Mouse (Mus musculus): Measurements from ENCODE around the gene Agtrap. TPM values are rescaled to one million over a fixed set of nuclear protein-coding genes. Genes with fewer than 3 reads are reported as not detected.

Agtrap gene
- total and polyA plus RNA-seq, 2 experiments from 2014 or later = 6.6 to 8.6 TPM

DNA sequence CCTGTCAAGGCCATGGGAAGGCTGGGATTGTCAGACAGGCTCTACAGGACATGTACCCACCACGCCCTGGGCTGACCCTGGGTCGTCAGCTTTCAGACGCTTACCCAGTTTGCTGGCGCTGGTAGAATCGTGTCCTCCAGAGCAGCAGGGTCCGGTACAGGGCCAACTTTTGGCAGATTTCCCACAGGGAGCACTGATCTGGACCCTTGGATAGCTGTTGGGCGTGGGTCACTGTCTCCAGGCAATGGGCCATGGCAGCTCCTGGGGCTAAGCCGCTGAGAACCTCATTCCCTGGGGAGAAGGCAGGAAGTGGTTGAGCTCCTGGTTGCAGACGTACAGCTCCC, 21.5 kb downstream of the Agtrap start:
- Histone ChIP-seq H3K27ac (ENCODE audit: low read depth, low read length) (no peak overlapping the region), H3K27me3 (ENCODE audit: insufficient read depth, low read length) (no peaks in the 10 kb centered on the region), H3K9ac (replicated peaks; ENCODE audit: low read length, poor library complexity, severe bottlenecking) (no peak overlapping the region), H3K4me3 (ENCODE audit: low read depth, low read length) (no peak overlapping the region), H3K9me3 (ENCODE audit: low read length) (no peaks in the 10 kb centered on the region), H3K4me1 (ENCODE audit: insufficient read depth, low read length) (no peaks in the 10 kb centered on the region), H3K36me3 (ENCODE audit: insufficient read depth, low read length) (no peaks in the 10 kb centered on the region), H3K4me2 (ENCODE audit: low read depth, low read length, poor library complexity, severe bottlenecking) (no peak overlapping the region)
- no peak for DNase-seq (ENCODE audit: low spot score)
- no peak for TF ChIP-seq CTCF (IDR thresholded peaks at IDR 0.05)
- WGBS = 37% methylated on average over 9 of the region's 9 CpGs
- no peak for ATAC-seq (ENCODE audit: low FRiP score)

DNA sequence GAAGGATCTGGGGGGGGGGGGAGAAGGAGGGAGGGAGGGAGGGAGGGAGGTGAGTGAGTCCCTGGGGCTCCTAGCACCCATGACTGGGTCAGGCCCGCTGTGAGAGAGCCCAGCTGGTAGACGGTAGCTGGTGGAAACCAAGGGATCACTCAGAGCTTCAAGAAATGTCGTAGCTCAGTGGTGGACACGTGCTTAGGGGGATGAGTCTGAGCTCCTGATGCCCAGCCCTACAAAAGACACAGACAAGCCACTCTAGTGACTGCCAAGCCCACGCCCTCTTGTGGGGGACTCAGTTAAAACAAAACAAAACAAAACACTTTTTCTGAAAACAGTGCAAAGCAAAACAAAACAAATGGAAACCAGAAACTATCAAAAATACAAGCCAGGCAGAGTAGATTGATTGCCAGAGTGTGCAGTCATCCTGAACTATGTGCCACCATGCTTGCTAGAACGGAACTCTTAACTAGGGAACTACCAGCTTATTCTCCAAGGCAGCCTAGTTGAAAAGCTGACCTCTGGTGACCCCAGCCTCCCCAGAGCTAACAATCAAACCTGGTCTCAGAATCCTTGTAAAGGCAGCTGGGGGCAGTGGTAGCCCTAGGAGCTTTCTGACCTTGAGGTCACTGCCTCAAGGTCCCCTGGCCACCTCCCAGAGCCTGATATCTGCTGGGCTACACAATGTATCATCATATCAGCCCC, 22.0 kb downstream of the Agtrap start:
- Histone ChIP-seq H3K4me3 (ENCODE audit: low read depth, low read length) (no peak overlapping the region), H3K27ac (ENCODE audit: low read depth, low read length) (no peak overlapping the region), H3K9ac (replicated peaks; ENCODE audit: low read length, poor library complexity, severe bottlenecking) (no peak overlapping the region), H3K9me3 (ENCODE audit: low read length) (no peaks in the 10 kb centered on the region), H3K4me2 (ENCODE audit: low read depth, low read length, poor library complexity, severe bottlenecking) (no peak overlapping the region), H3K4me1 (ENCODE audit: insufficient read depth, low read length) (no peaks in the 10 kb centered on the region), H3K27me3 (ENCODE audit: insufficient read depth, low read length) (no peaks in the 10 kb centered on the region), H3K36me3 (ENCODE audit: insufficient read depth, low read length) (no peaks in the 10 kb centered on the region)
- ATAC-seq (ENCODE audit: low FRiP score) = no peak
- WGBS = 31% methylated on average over 6 of the region's 6 CpGs
- no peak; the same call in 1 of the 2 replicates for TF ChIP-seq CTCF (IDR thresholded peaks at IDR 0.05)
- peak; percentile 33 for DNase-seq (ENCODE audit: low spot score)

DNA sequence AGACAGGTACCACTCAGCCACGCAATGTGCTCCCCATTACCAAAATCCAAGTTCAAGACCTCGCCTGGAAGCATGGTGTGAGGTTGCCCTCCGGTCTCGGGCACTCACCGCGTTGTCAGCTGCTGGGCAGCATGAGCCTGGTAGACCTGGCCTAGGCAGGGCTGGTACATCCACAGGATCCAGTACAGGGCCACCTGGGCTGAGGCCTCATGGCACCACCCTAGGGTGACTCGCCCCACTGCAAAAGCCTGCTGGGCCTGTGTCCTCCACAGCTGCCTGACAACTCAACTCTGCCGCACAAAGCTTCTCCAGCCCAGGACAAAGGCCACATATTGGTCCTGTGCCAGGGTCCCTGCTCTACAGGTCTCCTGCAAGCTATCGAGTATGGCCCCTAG, 26.7 kb downstream of the Agtrap start:
- ATAC-seq (ENCODE audit: low FRiP score) (no peak), DNase-seq (ENCODE audit: low spot score) (no peak)
- no peak overlapping the region for H3K4me3 ChIP-seq (ENCODE audit: low read depth, low read length)
- H3K36me3 ChIP-seq (ENCODE audit: insufficient read depth, low read length) = peaks cover 23% of the 10 kb centered on the region
- TF ChIP-seq CTCF (IDR thresholded peaks at IDR 0.05) = no peak
- no peak overlapping the region for H3K4me2 ChIP-seq (ENCODE audit: low read depth, low read length, poor library complexity, severe bottlenecking)
- no peaks in the 10 kb centered on the region for H3K4me1 ChIP-seq (ENCODE audit: insufficient read depth, low read length)
- no peak overlapping the region for H3K9ac ChIP-seq (replicated peaks; ENCODE audit: low read length, poor library complexity, severe bottlenecking)
- H3K27me3 ChIP-seq (ENCODE audit: insufficient read depth, low read length) = no peaks in the 10 kb centered on the region
- H3K9me3 ChIP-seq (ENCODE audit: low read length) = no peaks in the 10 kb centered on the region
- H3K27ac ChIP-seq (ENCODE audit: low read depth, low read length) = no peak overlapping the region
- WGBS = 87% methylated on average over 9 of the region's 9 CpGs

DNA sequence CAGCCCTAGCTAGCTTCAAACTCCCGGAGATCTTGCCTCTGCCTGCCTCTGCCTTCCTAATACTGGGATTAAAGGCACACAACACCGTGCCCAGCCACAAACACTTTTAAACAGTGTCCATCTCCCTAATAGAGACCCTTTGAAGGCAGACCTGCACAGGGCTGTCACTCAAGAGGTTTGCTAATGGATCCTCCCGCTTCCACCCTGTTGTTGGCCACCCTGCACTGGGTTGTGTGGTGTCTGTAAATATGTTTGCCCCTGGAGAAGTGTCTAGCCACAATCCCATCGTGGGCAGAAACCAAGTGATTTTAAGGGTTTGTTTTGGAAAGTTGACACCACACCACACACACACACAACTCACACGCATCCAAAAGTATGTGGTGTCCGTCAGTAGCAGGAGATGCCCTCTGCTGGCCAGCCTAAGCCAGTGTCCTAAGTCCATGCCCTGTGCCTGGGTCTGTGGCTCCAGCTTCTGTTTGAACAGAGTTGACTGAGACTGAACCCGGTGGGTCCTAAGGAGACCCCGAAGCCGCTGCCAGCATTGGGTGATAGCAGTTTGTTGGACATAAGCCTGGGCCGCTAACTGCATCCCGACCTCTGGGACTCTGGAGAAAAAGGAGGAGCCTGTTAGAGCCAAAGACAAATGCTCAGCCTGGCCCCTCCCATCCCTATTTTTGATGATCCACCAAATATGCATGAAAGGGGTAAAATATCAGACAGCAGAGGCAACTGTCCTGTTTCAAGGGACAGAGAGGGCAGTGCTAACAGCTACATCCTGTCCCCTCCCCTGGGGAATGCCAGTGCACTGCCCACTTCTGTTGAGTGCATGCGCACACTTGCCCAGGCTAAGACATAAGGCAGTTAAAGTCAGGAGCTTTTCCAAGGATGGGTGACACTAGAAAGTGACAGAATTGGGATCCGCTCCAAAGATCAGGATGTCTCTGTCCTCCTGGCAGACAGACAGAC, 27.4 kb downstream of the Agtrap start:
- ATAC-seq (ENCODE audit: low FRiP score) (no peak), DNase-seq (ENCODE audit: low spot score) (peak; percentile 36)
- H3K36me3 ChIP-seq (ENCODE audit: insufficient read depth, low read length) = peaks cover 29% of the 10 kb centered on the region
- no peak overlapping the region for H3K4me3 ChIP-seq (ENCODE audit: low read depth, low read length)
- TF ChIP-seq CTCF (IDR thresholded peaks at IDR 0.05) = peak; percentile 66
- no peaks in the 10 kb centered on the region for H3K4me1 ChIP-seq (ENCODE audit: insufficient read depth, low read length)
- H3K9me3 ChIP-seq (ENCODE audit: low read length) = no peaks in the 10 kb centered on the region
- no peak overlapping the region for H3K27ac ChIP-seq (ENCODE audit: low read depth, low read length)
- 48% methylated on average over 13 of the region's 13 CpGs for WGBS
- no peak overlapping the region for H3K4me2 ChIP-seq (ENCODE audit: low read depth, low read length, poor library complexity, severe bottlenecking)
- no peaks in the 10 kb centered on the region for H3K27me3 ChIP-seq (ENCODE audit: insufficient read depth, low read length)
- H3K9ac ChIP-seq (replicated peaks; ENCODE audit: low read length, poor library complexity, severe bottlenecking) = no peak overlapping the region

DNA sequence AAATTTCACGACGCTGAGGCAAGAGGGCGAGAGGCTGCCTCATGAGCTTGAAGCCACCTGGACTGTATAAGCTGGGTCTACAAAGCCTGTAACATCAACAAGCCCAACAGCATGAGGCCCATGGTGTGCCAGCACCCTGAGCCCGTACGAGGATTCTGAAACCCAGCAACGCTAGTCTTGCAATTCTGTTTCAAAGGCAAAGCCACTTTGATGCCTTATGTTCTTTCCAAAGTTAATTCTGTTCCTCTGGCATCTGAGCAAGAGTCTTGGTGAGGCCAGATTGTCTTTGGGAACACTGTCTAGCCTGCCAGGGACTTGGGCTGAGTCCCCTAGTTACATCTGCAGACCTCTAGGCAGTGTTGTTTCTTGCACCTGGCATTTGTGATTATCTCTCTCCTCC, 28.8 kb downstream of the Agtrap start:
- 84% methylated on average over 6 of the region's 6 CpGs for WGBS
- Histone ChIP-seq H3K9ac (replicated peaks; ENCODE audit: low read length, poor library complexity, severe bottlenecking) (no peak overlapping the region), H3K9me3 (ENCODE audit: low read length) (no peaks in the 10 kb centered on the region), H3K36me3 (ENCODE audit: insufficient read depth, low read length) (peaks cover 40% of the 10 kb centered on the region), H3K27ac (ENCODE audit: low read depth, low read length) (no peak overlapping the region), H3K4me3 (ENCODE audit: low read depth, low read length) (no peak overlapping the region), H3K4me2 (ENCODE audit: low read depth, low read length, poor library complexity, severe bottlenecking) (no peak overlapping the region), H3K27me3 (ENCODE audit: insufficient read depth, low read length) (no peaks in the 10 kb centered on the region), H3K4me1 (ENCODE audit: insufficient read depth, low read length) (no peaks in the 10 kb centered on the region)
- TF ChIP-seq CTCF (IDR thresholded peaks at IDR 0.05) = no peak
- ATAC-seq (ENCODE audit: low FRiP score) = no peak
- DNase-seq (ENCODE audit: low spot score) = no peak
